Mouse (Mus musculus): ENCODE measurements around the gene Sugp2. TPM values are rescaled to one million over a fixed set of nuclear protein-coding genes. Genes with fewer than 3 reads are reported as not detected.

Sugp2 gene
- total RNA-seq, 2 experiments from 2014 or later: 52.2 to 55.4 TPM

Other genes starting within 250 kb of the Sugp2 start
- gene Gatad2a, start 237.8 kb upstream of the Sugp2 start, total RNA-seq (2021): 10 to 100 TPM; 75.9 to 79.5 TPM
- 10 to 100 TPM; 39.5 to 40.8 TPM for gene Mau2, start 191.5 kb upstream of the Sugp2 start, total RNA-seq (2021)
- 10 to 100 TPM; 23.2 to 23.8 TPM for gene Sugp1, start 191.4 kb upstream of the Sugp2 start, total RNA-seq (2021)
- gene Tm6sf2, start 161.3 kb upstream of the Sugp2 start, total RNA-seq (2021): 1 to 10 TPM in 1 of 2 experiments, under 1 TPM in 1; 0.95 to 1.0 TPM
- not detected for gene Hapln4, start 150.8 kb upstream of the Sugp2 start, total RNA-seq (2021)
- gene Ncan, start 113.4 kb upstream of the Sugp2 start, total RNA-seq (2021): 1 to 10 TPM in 1 of 2 experiments, under 1 TPM in 1; 0.81 to 1.2 TPM
- gene Nr2c2ap, start 102.9 kb upstream of the Sugp2 start, total RNA-seq (2021): 10 to 100 TPM; 14.8 to 17.1 TPM
- gene Rfxank, start 95.1 kb upstream of the Sugp2 start, total RNA-seq (2021): 10 to 100 TPM; 25.4 to 25.8 TPM
- gene Borcs8, start 94.7 kb upstream of the Sugp2 start, total RNA-seq (2021): 10 to 100 TPM; 28.0 to 29.1 TPM
- gene Mef2b, start 94.5 kb upstream of the Sugp2 start, total RNA-seq (2021): under 1 TPM; 0.20 to 0.21 TPM
- gene Tmem161a, start 61.9 kb upstream of the Sugp2 start, total RNA-seq (2021): 100 to 1,000 TPM; 100 to 110 TPM
- gene Slc25a42, start 21.9 kb upstream of the Sugp2 start, total RNA-seq (2021): 10 to 100 TPM; 25.9 to 28.0 TPM
- 10 to 100 TPM; 10.2 to 10.6 TPM for gene Armc6, start 240 bp downstream of the Sugp2 start, total RNA-seq (2021)
- 10 to 100 TPM; 36.2 to 36.4 TPM for gene Homer3, start 48.6 kb downstream of the Sugp2 start, total RNA-seq (2021)
- 10 to 100 TPM; 37.2 to 46.4 TPM for gene Ddx49, start 68.3 kb downstream of the Sugp2 start, total RNA-seq (2021)
- gene Cope, start 68.3 kb downstream of the Sugp2 start, total RNA-seq (2021): 100 to 1,000 TPM; 176 to 179 TPM
- gene Cers1, start 81.5 kb downstream of the Sugp2 start, total RNA-seq (2021): under 1 TPM; 0.43 to 0.56 TPM
- gene Gdf1, start 95.6 kb downstream of the Sugp2 start, total RNA-seq (2021): under 1 TPM in 1 of 2 experiments, not detected in 1; 0.60 TPM
- 10 to 100 TPM; 44.1 to 45.9 TPM for gene Upf1, start 119.1 kb downstream of the Sugp2 start, total RNA-seq (2021)
- 1 to 10 TPM; 2.5 to 2.6 TPM for gene Comp, start 139.3 kb downstream of the Sugp2 start, total RNA-seq (2021)
- 10 to 100 TPM; 12.8 to 15.4 TPM for gene Crtc1, start 205.4 kb downstream of the Sugp2 start, total RNA-seq (2021)
- gene Klhl26, start 242.7 kb downstream of the Sugp2 start, total RNA-seq (2021): 1 to 10 TPM; 8.2 to 9.2 TPM